Mouse (Mus musculus) forebrain, postnatal 0 days (tissue): Measurements from ENCODE around the gene Sh3bp4. TPM values are rescaled to one million over a fixed set of nuclear protein-coding genes. Genes with fewer than 3 reads are reported as not detected.
A peak's percentile ranks its signal among the peaks of the same experiment; 100 is the strongest.

Experiments used
- ATAC-seq: fragments of 200-750 bp; cut with Nextera tagmentation; 2 replicates; pipeline ENCODE4 v1.8.0; 2017; ENCODE audit warnings: mild to moderate bottlenecking, moderate library complexity
- DNase-seq: peaks from one replicate; pipeline ENCODE4 v3.0.0-alpha.2; 2015
- H3K27ac ChIP-seq: fragments of 300-500 bp; sonication (generic); 2 replicates; pipeline ENCODE4 v1.5.1; 2014; ENCODE audit warnings: low read depth, mild to moderate bottlenecking, antibody characterized with exemption, low read length, moderate library complexity, mixed read lengths
- H3K27me3 ChIP-seq: fragments of 300-500 bp; sonication (generic); 2 replicates; pipeline ENCODE4 v1.6.1; 2014; ENCODE audit warnings: mild to moderate bottlenecking, low read length, mixed read lengths; ENCODE audit not compliant: insufficient read depth
- H3K36me3 ChIP-seq: fragments of 300-500 bp; sonication (generic); 2 replicates; pipeline ENCODE4 v1.6.1; 2014; ENCODE audit warnings: mild to moderate bottlenecking, moderate library complexity; ENCODE audit not compliant: insufficient read depth
- H3K4me1 ChIP-seq: fragments of 300-500 bp; sonication (generic); 2 replicates; pipeline ENCODE4 v1.6.1; 2014; ENCODE audit warnings: antibody characterized with exemption; ENCODE audit not compliant: insufficient read depth
- H3K4me2 ChIP-seq: fragments of 300-500 bp; sonication (generic); 2 replicates; pipeline ENCODE4 v1.6.1; 2014; ENCODE audit warnings: low read depth, mild to moderate bottlenecking, moderate library complexity
- H3K4me3 ChIP-seq: fragments of 300-500 bp; sonication (generic); 2 replicates; pipeline ENCODE4 v1.5.1; 2014; ENCODE audit warnings: low read depth, low read length, mixed read lengths
- H3K9ac ChIP-seq: fragments of 300-500 bp; sonication (generic); 2 replicates; pipeline ENCODE4 v1.6.1; 2014; ENCODE audit warnings: mild to moderate bottlenecking
- H3K9me3 ChIP-seq: fragments of 300-500 bp; sonication (generic); 2 replicates; pipeline ENCODE4 v1.6.1; 2016; ENCODE audit warnings: low read length
- CTCF ChIP-seq: sonication (generic); IDR thresholded peaks from 2 replicates; pipeline ENCODE4 v1.5.1; 2016; ENCODE audit warnings: antibody characterized with exemption, control low read depth, low read depth
- WGBS: fragments of 180-500 bp; shearing (Covaris S2); extraction: QIAGEN DNeasy Blood & Tissue Kit; methylation state at CpG from one replicate; pipeline ENCODE4 v1.1.7; 2014; 5-methylcytosine and 5-hydroxymethylcytosine counted together
- polyA plus RNA-seq: library from polyadenylated mRNA; unstranded; fragments of >200 nt; fragmentation: Nextera tagmentation; extraction: Ambion mirVana; gene quantifications from 2 replicates; pipeline ENCODE4 v1.2.1, GENCODE M21; 2015
- total RNA-seq: library from RNA; depleted of rRNA; stranded (reverse); fragments of >200 nt; gene quantifications from 2 replicates; pipeline ENCODE4 v1.2.3, GENCODE M21; 2014

Sh3bp4 gene
- total and polyA plus RNA-seq, 2 experiments from 2014 or later, result 18.9 to 29.0 TPM

DNA sequence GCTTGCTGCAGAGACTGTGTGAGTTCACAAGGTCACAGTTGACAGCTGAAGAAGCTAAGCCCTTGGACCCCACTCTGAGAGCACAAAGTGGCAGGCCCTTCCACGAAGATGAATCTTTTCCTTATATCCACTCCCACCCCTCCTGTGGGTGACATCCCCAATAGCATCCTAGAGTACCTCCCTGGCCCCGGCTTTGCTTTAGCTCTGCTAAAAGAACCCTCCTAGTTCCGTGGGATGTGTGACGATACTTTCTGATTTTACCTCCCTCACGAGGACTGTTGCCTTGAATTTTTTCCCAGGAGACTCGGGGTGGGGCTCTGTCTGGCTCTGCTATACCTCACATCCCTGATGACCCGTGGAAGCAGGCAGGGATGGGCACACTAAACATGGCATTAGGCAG is 104.4 kb downstream of the Sh3bp4 start:
- Histone ChIP-seq H3K9me3 (no peaks in the 10 kb centered on the region), H3K4me1 (no peaks in the 10 kb centered on the region), H3K36me3 (no peaks in the 10 kb centered on the region), H3K27me3 (no peaks in the 10 kb centered on the region), H3K4me3 (no peak overlapping the region), H3K4me2 (no peak overlapping the region), H3K9ac (no peak overlapping the region), H3K27ac (no peak overlapping the region)
- WGBS, result 77% methylated on average over 7 of the region's 7 CpGs
- no peak for TF ChIP-seq CTCF
- DNase-seq (no peak), ATAC-seq (no peak)

DNA sequence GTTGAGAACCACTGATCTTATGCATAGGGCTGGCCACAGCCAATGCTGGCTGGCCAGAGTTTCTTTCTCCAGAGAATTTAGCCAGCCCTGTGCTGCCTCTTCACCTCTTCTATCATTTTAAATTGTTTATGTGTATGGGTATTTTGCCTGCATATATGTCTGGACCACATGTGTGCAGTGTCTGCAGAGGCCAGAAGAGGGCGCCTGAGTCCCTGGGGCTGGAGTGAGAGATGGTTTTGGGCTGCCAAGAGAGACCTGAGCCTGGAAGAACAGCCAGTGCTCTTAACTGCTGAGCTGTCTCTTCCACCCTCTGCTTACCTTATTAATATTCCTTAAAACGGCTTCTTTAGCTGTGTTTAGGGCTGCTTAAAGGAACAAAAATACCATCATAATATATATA is 105.1 kb downstream of the Sh3bp4 start:
- Histone ChIP-seq H3K27ac (no peak overlapping the region), H3K27me3 (no peaks in the 10 kb centered on the region), H3K4me2 (no peak overlapping the region), H3K9me3 (no peaks in the 10 kb centered on the region), H3K9ac (no peak overlapping the region), H3K36me3 (no peaks in the 10 kb centered on the region), H3K4me3 (no peak overlapping the region), H3K4me1 (no peaks in the 10 kb centered on the region)
- DNase-seq, result no peak
- WGBS, result 55% methylated on average over 2 of the region's 2 CpGs
- TF ChIP-seq CTCF, result no peak; the same call in 1 of the 2 replicates
- ATAC-seq, result no peak

- H3K27me3 ChIP-seq, result no peaks in the 10 kb centered on the region
- ATAC-seq (peak; percentile 91), DNase-seq (peak; percentile 72)
- 0 out of 2 replicates have a peak overlapping the region, but pooled peaks have one; percentile 6 for H3K9ac ChIP-seq
- no peaks in the 10 kb centered on the region for H3K36me3 ChIP-seq
- H3K4me3 ChIP-seq, result no peak overlapping the region
- peak overlapping the region; percentile 24; the same call in 1 of the 2 replicates for H3K4me2 ChIP-seq
- peaks cover 2% of the 10 kb centered on the region; the same call in 1 of the 2 replicates for H3K9me3 ChIP-seq
- no peak for TF ChIP-seq CTCF
- H3K4me1 ChIP-seq, result peaks cover 6% of the 10 kb centered on the region
- 3% methylated on average over 9 of the region's 9 CpGs for WGBS
- peak overlapping the region; percentile 70 for H3K27ac ChIP-seq
Measured at GRCm38 (mm10) chr1:89183261-89183831, 113.1 kb downstream of the Sh3bp4 start.

DNA sequence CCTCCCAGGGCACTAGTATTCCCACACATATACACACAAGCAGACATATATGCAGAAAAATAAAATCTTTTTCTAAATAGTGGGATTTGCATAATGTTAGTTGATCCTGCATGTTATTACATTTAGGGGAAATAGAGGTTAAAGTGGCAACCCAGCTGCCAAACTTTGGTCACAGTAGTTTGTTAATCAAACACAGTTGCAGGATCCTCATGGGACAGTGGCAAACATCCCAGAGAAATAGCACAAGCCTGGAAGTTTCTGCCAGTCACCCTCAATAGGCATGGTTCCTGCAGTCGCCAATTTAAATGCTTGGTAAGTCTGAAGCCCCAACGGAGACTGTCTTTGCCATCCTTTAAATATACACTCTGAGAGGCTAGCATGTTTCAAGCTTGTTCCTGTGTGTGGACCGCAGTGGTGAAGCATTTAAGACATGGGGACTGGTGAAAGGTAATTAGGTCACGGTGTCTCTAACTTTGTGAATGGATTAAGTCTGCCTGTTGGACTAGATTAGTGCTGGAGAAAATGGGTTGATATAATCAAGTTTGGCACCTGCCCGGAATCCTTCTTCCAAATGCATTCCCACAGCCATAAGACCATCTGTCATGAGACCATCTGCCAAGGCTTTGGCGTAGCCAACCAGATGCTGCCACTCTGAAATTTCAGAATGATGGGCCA is 114.0 kb downstream of the Sh3bp4 start:
- Histone ChIP-seq H3K27ac (no peak overlapping the region), H3K27me3 (no peaks in the 10 kb centered on the region), H3K9me3 (peaks cover 2% of the 10 kb centered on the region; the same call in 1 of the 2 replicates), H3K9ac (no peak overlapping the region), H3K4me3 (no peak overlapping the region), H3K4me1 (peaks cover 6% of the 10 kb centered on the region), H3K36me3 (no peaks in the 10 kb centered on the region), H3K4me2 (no peak overlapping the region)
- ATAC-seq, result no peak
- no peak for TF ChIP-seq CTCF
- peak; percentile 81 for DNase-seq
- 42% methylated on average over 6 of the region's 6 CpGs for WGBS

DNA sequence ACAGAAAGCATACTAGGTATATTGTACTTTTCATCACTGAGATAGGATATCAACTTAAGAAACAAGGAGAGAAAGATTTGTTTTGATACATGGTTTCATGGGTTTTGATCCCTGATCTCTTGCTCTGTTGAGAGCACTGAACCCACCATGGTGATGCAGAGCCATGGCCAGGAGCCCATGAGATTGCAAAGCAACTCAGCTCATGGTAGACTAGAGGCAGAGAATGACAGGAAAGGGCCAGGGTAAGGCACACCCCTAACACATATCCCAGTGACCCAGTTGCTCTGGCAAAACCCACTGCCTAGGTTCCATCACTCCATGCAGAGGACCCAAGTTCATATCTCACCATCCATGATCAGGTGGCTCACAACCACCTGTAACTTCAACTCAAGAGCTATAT is 114.6 kb downstream of the Sh3bp4 start:
- Histone ChIP-seq H3K27ac (no peak overlapping the region), H3K4me1 (peaks cover 6% of the 10 kb centered on the region), H3K9ac (no peak overlapping the region), H3K27me3 (no peaks in the 10 kb centered on the region), H3K4me2 (no peak overlapping the region), H3K9me3 (peaks cover 2% of the 10 kb centered on the region; the same call in 1 of the 2 replicates), H3K4me3 (no peak overlapping the region), H3K36me3 (no peaks in the 10 kb centered on the region)
- no peak for TF ChIP-seq CTCF
- ATAC-seq, result no peak
- DNase-seq, result no peak

DNA sequence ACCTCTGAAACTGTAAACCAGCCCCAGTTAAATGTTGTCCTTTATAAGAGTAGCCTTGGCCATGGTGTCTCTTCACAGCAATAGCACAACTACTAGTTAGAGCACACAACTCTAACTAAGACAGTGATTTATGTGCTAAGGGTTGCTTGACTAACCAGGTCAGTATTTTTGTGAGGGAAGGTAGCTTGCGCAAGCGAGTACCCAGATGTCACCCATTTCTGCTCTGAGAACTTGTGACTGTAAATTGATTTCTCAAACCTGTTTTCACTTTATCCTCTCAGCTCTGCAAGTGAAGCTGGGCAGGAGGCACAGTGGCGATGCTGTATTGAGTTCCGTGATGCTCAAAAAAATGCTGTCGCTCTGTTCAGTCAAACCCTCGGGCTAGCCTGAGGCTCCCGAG is 117.2 kb downstream of the Sh3bp4 start:
- no peaks in the 10 kb centered on the region for H3K36me3 ChIP-seq
- H3K27me3 ChIP-seq, result no peaks in the 10 kb centered on the region
- DNase-seq (no peak), ATAC-seq (no peak)
- no peak overlapping the region for H3K9ac ChIP-seq
- H3K4me1 ChIP-seq, result peaks cover 6% of the 10 kb centered on the region
- TF ChIP-seq CTCF, result no peak
- no peak overlapping the region for H3K27ac ChIP-seq
- no peak overlapping the region for H3K4me2 ChIP-seq
- peaks cover 2% of the 10 kb centered on the region; the same call in 1 of the 2 replicates for H3K9me3 ChIP-seq
- no peak overlapping the region for H3K4me3 ChIP-seq
- WGBS, result 74% methylated on average over 7 of the region's 7 CpGs

- Histone ChIP-seq H3K9ac (no peak overlapping the region), H3K36me3 (no peaks in the 10 kb centered on the region), H3K9me3 (peaks cover 2% of the 10 kb centered on the region; the same call in 1 of the 2 replicates), H3K4me2 (no peak overlapping the region), H3K27me3 (no peaks in the 10 kb centered on the region), H3K27ac (no peak overlapping the region), H3K4me1 (peaks cover 3% of the 10 kb centered on the region), H3K4me3 (no peak overlapping the region)
- DNase-seq, result no peak
- no peak for TF ChIP-seq CTCF
- WGBS, result 13% methylated on average over 4 of the region's 4 CpGs
- no peak for ATAC-seq
Measured at GRCm38 (mm10) chr1:89188091-89188490, 117.9 kb downstream of the Sh3bp4 start.
